Mouse (Mus musculus) C2C12 (cell line): ENCODE measurements at regions not wholly inside any gene's neighbourhood (a gene's known extent, or its start where the extent isn't known, plus 50 kb on each side); places are given as distances from the start of the nearest gene placed in this dataset. TPM values are rescaled to one million over a fixed set of nuclear protein-coding genes. Genes with fewer than 3 reads are reported as not detected.
A peak's percentile ranks its signal among the peaks of the same experiment; 100 is the strongest.

Source experiments
- H3K27me3 ChIP-seq: one replicate; pipeline ENCODE4 v1.6.1; 2011; ENCODE audit not compliant: control insufficient read depth, insufficient read depth, insufficient read length
- H3K36me3 ChIP-seq: one replicate; pipeline ENCODE4 v1.6.1; 2011; ENCODE audit not compliant: control insufficient read depth, insufficient read depth
- H3K4me3 ChIP-seq: one replicate; pipeline ENCODE4 v1.5.1; 2011; ENCODE audit warnings: mild to moderate bottlenecking, control low read depth; ENCODE audit not compliant: poor library complexity, insufficient read depth, severe bottlenecking
- H3K79me2 ChIP-seq: one replicate; pipeline ENCODE4 v1.6.1; 2011; ENCODE audit not compliant: control insufficient read depth, insufficient read depth
- H3K79me3 ChIP-seq: one replicate; pipeline ENCODE4 v1.6.1; 2011; ENCODE audit warnings: low read depth, control low read depth
- H3ac ChIP-seq: one replicate; pipeline ENCODE3; 2011; ENCODE audit warnings: low read depth; ENCODE audit not compliant: control insufficient read depth, insufficient read length
- CEBPB ChIP-seq: IDR thresholded peaks from one replicate; pipeline ENCODE4 v1.6.1; 2011; ENCODE audit warnings: low read depth, mild to moderate bottlenecking, control low read depth, moderate library complexity
- CTCF ChIP-seq: IDR thresholded peaks from one replicate; pipeline ENCODE4 v1.5.1; 2011; ENCODE audit not compliant: control insufficient read depth, insufficient read depth, insufficient read length
- FOSL1 ChIP-seq: IDR thresholded peaks from one replicate; pipeline ENCODE4 v1.8.0; 2011; ENCODE audit warnings: mild to moderate bottlenecking, low read length; ENCODE audit not compliant: poor library complexity, insufficient read depth, severe bottlenecking
- MAX ChIP-seq: IDR thresholded peaks from one replicate; pipeline ENCODE4 v1.6.1; 2011; ENCODE audit warnings: mild to moderate bottlenecking, control low read depth
- MYOD1 ChIP-seq: IDR thresholded peaks from one replicate; pipeline ENCODE4 v1.6.1; 2011; ENCODE audit warnings: low read depth; ENCODE audit not compliant: control insufficient read depth, insufficient read length
- MYOG ChIP-seq: IDR thresholded peaks from one replicate; pipeline ENCODE4 v1.6.1; 2011; ENCODE audit not compliant: control insufficient read depth, insufficient read length; ENCODE audit errors: extremely low read depth
- USF1 ChIP-seq: IDR thresholded peaks from one replicate; pipeline ENCODE4 v1.6.1; 2011; ENCODE audit warnings: low read depth, mild to moderate bottlenecking, control low read depth, moderate library complexity
- microRNA-seq: library from miRNA; unstranded; fragments of <30 nt; microRNA quantifications from one replicate; pipeline ENCODE4, GENCODE M21; 2019; ENCODE audit warnings: borderline microRNAs expressed

- no peaks in the 10 kb centered on the region for H3K36me3 ChIP-seq
- no peaks in the 10 kb centered on the region for H3K27me3 ChIP-seq
- H3ac ChIP-seq = no peak overlapping the region
- H3K79me2 ChIP-seq = no peaks in the 10 kb centered on the region
- H3K79me3 ChIP-seq = no peaks in the 10 kb centered on the region
- TF ChIP-seq USF1 = no peak
- no peak for TF ChIP-seq CTCF
- no peak for TF ChIP-seq MAX
- no peak for TF ChIP-seq CEBPB
- TF ChIP-seq MYOD1 = no peak
- TF ChIP-seq FOSL1 = no peak
- TF ChIP-seq MYOG = no peak
- no peak overlapping the region for H3K4me3 ChIP-seq
Measured at GRCm38 (mm10) chr4:67673961-67674360, 846.6 kb downstream of the Tlr4 start.

GRCm38 (mm10) chr4:67677589-67677988 is 850.2 kb downstream of the Tlr4 start:
- no peak for TF ChIP-seq MYOG
- no peak for TF ChIP-seq MYOD1
- no peak for TF ChIP-seq CTCF
- TF ChIP-seq FOSL1 = no peak
- peak; percentile 14 for TF ChIP-seq CEBPB
- no peaks in the 10 kb centered on the region for H3K36me3 ChIP-seq
- no peaks in the 10 kb centered on the region for H3K79me2 ChIP-seq
- no peaks in the 10 kb centered on the region for H3K27me3 ChIP-seq
- no peaks in the 10 kb centered on the region for H3K79me3 ChIP-seq
- no peak overlapping the region for H3K4me3 ChIP-seq
- H3ac ChIP-seq = no peak overlapping the region

- Histone ChIP-seq H3K79me3 (no peaks in the 10 kb centered on the region), H3K79me2 (no peaks in the 10 kb centered on the region), H3K4me3 (no peak overlapping the region), H3K36me3 (no peaks in the 10 kb centered on the region), H3K27me3 (no peaks in the 10 kb centered on the region), H3ac (no peak overlapping the region)
- TF ChIP-seq CTCF (no peak), MAX (no peak), USF1 (no peak), CEBPB (no peak), MYOG (no peak), FOSL1 (no peak), MYOD1 (no peak)
Measured at GRCm38 (mm10) chr4:67698438-67698837, 871.1 kb downstream of the Tlr4 start.

Small RNA genes lying in the stretch of these regions (microRNA-seq; reads per million reads assigned to microRNA genes)
- not detected for gene Gm44497
